Mouse (Mus musculus) gastrocnemius, postnatal 14 days (tissue): ENCODE results near the gene Paip2b. TPM values are rescaled to one million over a fixed set of nuclear protein-coding genes. Genes with fewer than 3 reads are reported as not detected.

Source experiments
- total RNA-seq, 2 experiments: library from RNA; stranded (reverse); gene quantifications; 2 replicates each; pipeline ENCODE4 v1.2.3; 2021

Gene Paip2b
- total RNA-seq, 2 experiments from 2014 or later: 32.4 to 47.7 TPM

Other genes with a start within 250 kb of the Paip2b start
- not detected for gene Clec4f, start 175.6 kb downstream of the Paip2b start, total RNA-seq
- not detected for gene Cd207, start 153.9 kb downstream of the Paip2b start, total RNA-seq
- not detected for gene Vax2, start 120.5 kb downstream of the Paip2b start, total RNA-seq
- gene Atp6v1b1, start 88.8 kb downstream of the Paip2b start, total RNA-seq: not detected
- not detected for gene Ankrd53, start 69.1 kb downstream of the Paip2b start, total RNA-seq
- 10 to 100 TPM; 35.5 to 35.8 TPM for gene Tex261, start 55.9 kb downstream of the Paip2b start, total RNA-seq
- 1 to 10 TPM; 6.8 to 8.4 TPM for gene Nagk, start 36.8 kb downstream of the Paip2b start, total RNA-seq
- gene Zfp638, start 35.4 kb upstream of the Paip2b start, total RNA-seq: 10 to 100 TPM; 31.3 to 37.2 TPM
- gene Dysf, start 176.8 kb upstream of the Paip2b start, total RNA-seq: 10 to 100 TPM; 92.7 to 95.6 TPM